ENCODE assay signal across 8 mouse cellular contexts in the genomic region with DNA sequence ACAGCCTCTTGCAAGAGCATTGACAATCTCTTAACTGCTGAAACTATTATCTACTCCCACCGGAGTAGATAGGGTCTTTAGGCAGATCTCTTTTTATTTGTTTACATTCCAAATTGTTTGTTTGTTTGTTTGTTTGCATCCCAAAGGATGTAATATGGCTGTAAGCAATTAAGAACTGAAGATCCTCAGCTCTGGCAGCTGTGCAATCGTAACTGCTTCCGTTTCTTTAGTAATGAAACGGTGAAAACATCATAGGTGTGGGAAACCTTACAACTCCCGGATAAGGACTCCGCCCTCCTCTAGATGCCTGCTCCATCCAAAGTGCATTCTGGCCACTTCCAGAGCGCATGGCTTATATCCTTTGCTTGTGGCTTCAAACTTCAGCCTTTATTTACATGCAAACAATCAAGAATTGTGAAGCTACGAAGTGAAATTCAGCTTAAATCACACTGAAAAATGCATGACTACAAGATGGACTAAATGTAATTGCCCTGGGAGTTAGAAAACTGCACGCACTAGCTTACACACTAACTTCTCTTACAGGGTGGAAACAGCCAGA. TPM values are rescaled to one million over a fixed set of nuclear protein-coding genes. Genes with fewer than 3 reads are reported as not detected.
DNase-seq lines count a peak whose midpoint lies in the region; ATAC-seq lines count a peak whose summit lies in the region.

No protein-coding gene starts in this region.

- no peaks in the 10 kb centered on the region for H3K9me3 ChIP-seq in erythroblast, embryonic 14.5 days (ENCODE audit: control insufficient read depth, low read length)

- peak overlapping the region; percentile 78 for H3K4me3 ChIP-seq in erythroblast, embryonic 14.5 days (replicated peaks)

- ATAC-seq in erythroblast, adult 5-6 weeks (replicated peaks; ENCODE audit: low FRiP score, poor library complexity, severe bottlenecking), result no peak
- peak; percentile 37; the same call in 1 of the 2 replicates for ATAC-seq in erythroid progenitor cell, adult 5-6 weeks (replicated peaks; ENCODE audit: low FRiP score, poor library complexity, severe bottlenecking)

- peaks cover 33% of the 10 kb centered on the region for H3K4me1 ChIP-seq in erythroblast, embryonic 14.5 days (ENCODE audit: control insufficient read depth)

- peaks cover 37% of the 10 kb centered on the region for H3K36me3 ChIP-seq in erythroblast, embryonic 14.5 days (ENCODE audit: control insufficient read depth)

- no peaks in the 10 kb centered on the region; the same call in 1 of the 2 replicates for H3K27me3 ChIP-seq in erythroblast, embryonic 14.5 days (ENCODE audit: control insufficient read depth)

- DNase-seq in 416B (ENCODE audit: low read depth) (peak; percentile 67), liver (peak; percentile 19)
- no peak for DNase-seq in adrenal gland, adult 18-20 months (ENCODE audit: low spot score in 2 of 2)
- no peak for DNase-seq in spleen, adult 18-20 months
- DNase-seq in urinary bladder, postnatal 4 days (ENCODE audit: low spot score in 2 of 2), result no peak

RNA-seq across cellular contexts. Expression of a gene that starts 0.7 kb away (rescaled TPM):
- polyA plus RNA-seq in erythroblast, embryonic 14.5 days (2012), result 0.24 and 0.27 TPM in 2 replicates
- 2.1 and 3.8 TPM in 2 replicates for total RNA-seq in erythroblast, adult 5-6 weeks (2015; ENCODE audit: low replicate concordance)
- total RNA-seq in erythroblast, adult 5-6 weeks (2017; ENCODE audit: low replicate concordance), result 11.1 and 18.4 TPM in 2 replicates
- 14.3 and 20.2 TPM in 2 replicates for total RNA-seq in erythroid progenitor cell, adult 5-6 weeks (2015; ENCODE audit: low replicate concordance)
- 36.8 and 49.8 TPM in 2 replicates for total RNA-seq in erythroid progenitor cell, adult 5-6 weeks (2017; ENCODE audit: low replicate concordance)
- 1 to 10 TPM; 2.7 to 2.9 TPM for total RNA-seq in adrenal gland, adult 18-20 months (2021)

RNA-seq across cellular contexts. Expression of a gene that starts 48.7 kb away (rescaled TPM):
- 4.5 TPM in 2 replicates for polyA plus RNA-seq in erythroblast, embryonic 14.5 days (2012)
- 32.4 and 46.3 TPM in 2 replicates for total RNA-seq in erythroblast, adult 5-6 weeks (2015; ENCODE audit: low replicate concordance)
- total RNA-seq in erythroblast, adult 5-6 weeks (2017; ENCODE audit: low replicate concordance), result 39.1 and 39.9 TPM in 2 replicates
- total RNA-seq in erythroid progenitor cell, adult 5-6 weeks (2015; ENCODE audit: low replicate concordance), result 52.0 and 77.1 TPM in 2 replicates
- total RNA-seq in erythroid progenitor cell, adult 5-6 weeks (2017; ENCODE audit: low replicate concordance), result 96.0 and 96.6 TPM in 2 replicates
- total RNA-seq in adrenal gland, adult 18-20 months (2021), result 100 to 1,000 TPM; 108 to 126 TPM

Comparison
In these comparisons a context has a peak if more than half of its experiments do, and no peak if none do; other contexts are left out.
1. DNase-seq: peak in 416B (single experiment) and liver (single experiment); none in adrenal gland, adult 18-20 months (0 of 2), spleen, adult 18-20 months (0 of 2) and urinary bladder, postnatal 4 days (0 of 2).